ENCODE assay signal across 7 mouse cellular contexts in genomic region chr5:105404961-105405360, GRCm38 (mm10). TPM values are rescaled to one million over a fixed set of nuclear protein-coding genes. Genes with fewer than 3 reads are reported as not detected.
DNase-seq lines count a peak whose midpoint lies in the region; TF ChIP-seq lines count a peak whose summit lies in the region.

No protein-coding gene starts in this region.

- no peaks in the 10 kb centered on the region for H3K36me3 ChIP-seq in E14TG2a.4 (ENCODE audit: insufficient read depth, low read length)

- peak; percentile 70 for TF ChIP-seq CTCF in E14TG2a.4 (conservative IDR thresholded peaks at IDR 0.05; ENCODE audit: low read length)
- peak; percentile 45; the same call in 1 of the 2 replicates for TF ChIP-seq CTCF in cerebellum, adult 2 months (IDR thresholded peaks at IDR 0.05; ENCODE audit: borderline replicate concordance, insufficient read depth, low read depth, low read length)

- TF ChIP-seq POLR2A in cerebellum, adult 2 months (IDR thresholded peaks at IDR 0.05; ENCODE audit: borderline replicate concordance, insufficient read depth, low read length) = no peak

- H3K4me3 ChIP-seq in E14TG2a.4 (replicated peaks; ENCODE audit: low read length) = no peak overlapping the region
- H3K4me3 ChIP-seq in cerebellum, adult 2 months (replicated peaks; ENCODE audit: insufficient read depth, low read depth, low read length) = no peak overlapping the region

- DNase-seq in CD4-positive helper T cell, adult 2 months (ENCODE audit: low read depth, low spot score) = peak; percentile 75
- peak; percentile 48 to 77 for DNase-seq in cerebellum, adult 2 months
- DNase-seq in gastrocnemius, postnatal 10 days = peak; percentile 73
- DNase-seq in kidney, postnatal 36 days = peak; percentile 67 to 89
- peak; percentile 62 to 70 for DNase-seq in lung, adult 18-20 months
- DNase-seq in skeletal muscle tissue, adult 2 months (ENCODE audit: low read depth, low spot score) = peak; percentile 32

- H3K27ac ChIP-seq in cerebellum, adult 2 months (ENCODE audit: insufficient read depth, low read length) = no peak overlapping the region

- 0 out of 2 replicates have a peak, but pooled peaks cover 2% of the 10 kb centered on the region for H3K4me1 ChIP-seq in E14TG2a.4 (replicated peaks; ENCODE audit: low read depth, low read length)
- no peaks in the 10 kb centered on the region for H3K4me1 ChIP-seq in cerebellum, adult 2 months (ENCODE audit: control insufficient read depth, insufficient read depth, low read length)

- WGBS in cerebellum, adult 2 months = 6% methylated on average over 8 of the region's 8 CpGs

- H3K27me3 ChIP-seq in E14TG2a.4 (ENCODE audit: insufficient read depth, low read length) = no peaks in the 10 kb centered on the region
- H3K27me3 ChIP-seq in cerebellum, adult 2 months (ENCODE audit: control insufficient read depth, insufficient read depth, low read length) = no peaks in the 10 kb centered on the region

- no peaks in the 10 kb centered on the region for H3K9me3 ChIP-seq in E14TG2a.4 (ENCODE audit: low read length)

RNA-seq across cellular contexts. Expression of gene Lrrc8b, which starts 10.6 kb away (rescaled TPM):
- 23.4 and 23.6 TPM in 2 replicates for polyA plus RNA-seq in cerebellum, adult 2 months (2012; rRNA removed)
- 1 to 10 TPM; 6.9 to 7.0 TPM for total RNA-seq in gastrocnemius, postnatal 10 days (2021)
